Mouse (Mus musculus) small intestine, adult 2 months (tissue): ENCODE measurements around the gene March6.

ENCODE experiments used
- CTCF ChIP-seq: fragments of 200-500 bp; IDR thresholded peaks from 2 replicates; pipeline ENCODE4 v1.5.1; 2012; ENCODE audit warnings: low read depth, mild to moderate bottlenecking, control low read depth, inconsistent platforms, low read length, moderate library complexity, mixed read lengths; ENCODE audit not compliant: insufficient replicate concordance, insufficient read length; ENCODE audit errors: extremely low read depth
- POLR2A ChIP-seq: fragments of 200-500 bp; IDR thresholded peaks from 2 replicates; pipeline ENCODE4 v1.6.1; 2012; ENCODE audit warnings: low read depth, mild to moderate bottlenecking, control low read depth, inconsistent platforms, low read length, moderate library complexity

GRCm38 (mm10) chr15:31573692-31574091 lies 42.8 kb upstream of the March6 start:
- TF ChIP-seq CTCF (no peak), POLR2A (no peak)
